Mouse (Mus musculus) adrenal gland, adult 8-10 months (tissue): Measurements from ENCODE around the gene Best1. TPM values are rescaled to one million over a fixed set of nuclear protein-coding genes. Genes with fewer than 3 reads are reported as not detected.

Experiments
- DNase-seq: peaks from one replicate; pipeline ENCODE4 v3.0.0; 2022
- total RNA-seq, 4 experiments: library from RNA; stranded (reverse); gene quantifications; 2 replicates each; pipeline ENCODE4 v1.2.4; 2022

Gene Best1
- total RNA-seq, result 1 to 10 TPM in 1 of 4 experiments, under 1 TPM in 3; 0.15 to 1.0 (median 0.44) TPM

GRCm38 (mm10) chr19:10001206-10001969, at the start of gene Best1, which contains the start of gene Rab3il1:
Gene Best1, minus strand, starts transcription at chr19:10001633.
Gene Rab3il1, plus strand, starts transcription at chr19:10001669.
- no peak for DNase-seq

DNA sequence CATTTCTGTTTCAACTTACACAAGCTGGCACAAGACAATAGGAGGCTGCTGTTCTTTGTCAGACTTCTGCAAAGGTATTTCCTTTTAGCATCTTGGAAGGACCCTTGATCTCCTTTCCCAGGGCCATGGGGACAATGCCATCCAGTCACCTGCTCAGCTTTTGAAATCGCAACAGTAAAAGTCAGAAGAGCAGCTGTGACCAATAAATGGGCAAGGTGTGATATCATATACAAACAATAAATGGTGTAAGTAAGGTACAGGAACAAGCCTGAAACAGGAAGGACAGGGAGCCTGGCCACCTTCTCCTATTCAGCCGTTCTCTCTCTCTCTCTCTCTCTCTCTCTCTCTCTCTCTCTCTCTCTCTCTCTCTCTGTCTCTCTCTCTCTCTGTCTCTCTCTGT, 49.0 kb upstream of the Best1 start:
- DNase-seq, result no peak

DNA sequence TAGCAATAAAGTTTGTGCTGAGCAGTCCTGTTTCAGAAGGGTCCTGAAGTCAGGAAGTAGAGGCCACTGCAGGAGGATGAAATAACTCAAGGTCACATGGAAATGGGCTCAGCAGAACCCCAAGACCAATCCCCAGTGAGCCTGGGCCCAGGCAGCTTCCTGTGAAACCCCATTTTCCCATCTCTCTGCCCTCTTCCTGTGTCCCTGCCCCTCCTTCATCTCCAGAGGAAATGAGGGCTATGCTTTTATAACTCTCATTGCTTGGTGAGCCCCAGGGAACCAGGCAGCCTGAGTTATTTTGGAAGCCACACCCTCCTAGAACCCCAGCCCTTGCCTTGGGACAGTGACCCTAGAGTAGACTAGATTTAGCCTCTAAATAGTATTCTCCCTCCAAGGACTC, 48.1 kb upstream of the Best1 start:
- DNase-seq, result no peak

GRCm38 (mm10) chr19:10046983-10047382, 45.5 kb upstream of the Best1 start:
- no peak for DNase-seq

GRCm38 (mm10) chr19:10046346-10046745, 44.9 kb upstream of the Best1 start:
- DNase-seq, result no peak

DNA sequence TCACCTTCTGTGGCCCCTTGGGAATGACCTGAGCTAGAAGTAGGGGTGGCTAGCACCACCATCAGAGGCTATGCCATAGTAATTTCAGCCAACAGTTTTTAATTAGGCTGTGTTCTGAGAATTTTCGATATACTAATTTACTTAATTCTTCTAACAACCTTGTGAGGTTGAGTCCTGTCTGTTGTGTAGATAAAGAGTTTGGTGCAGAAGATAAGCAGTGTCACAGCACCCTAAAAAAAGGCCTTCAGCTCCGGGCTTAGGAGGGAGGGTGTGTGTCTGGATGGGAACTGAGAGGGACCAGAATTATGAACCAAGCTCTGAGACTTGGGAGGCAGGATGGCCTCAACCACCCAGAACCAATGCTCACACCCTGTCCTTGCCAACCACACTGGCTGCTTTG, 44.3 kb upstream of the Best1 start:
- no peak for DNase-seq

DNA sequence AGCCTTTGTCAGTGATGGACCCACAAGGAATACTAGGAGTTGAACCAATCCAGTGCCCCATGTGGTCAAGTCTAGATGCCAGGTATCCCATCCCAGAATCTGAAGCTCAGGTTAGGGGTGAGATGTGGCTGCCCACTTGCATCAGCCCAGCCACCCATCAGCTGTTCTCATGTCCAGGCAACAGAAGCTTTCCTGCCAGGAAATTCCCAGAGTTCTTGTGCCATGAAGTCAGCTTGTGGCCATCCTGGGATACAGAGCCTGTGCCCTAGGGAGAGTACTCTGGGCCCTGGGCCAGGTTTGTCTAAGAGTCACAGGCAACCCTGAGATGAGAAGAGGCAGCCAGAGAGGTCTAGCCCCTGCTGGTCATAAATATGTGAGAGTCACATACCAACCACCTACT, 42.2 kb upstream of the Best1 start:
- no peak for DNase-seq

GRCm38 (mm10) chr19:10042816-10043215, 41.4 kb upstream of the Best1 start:
- DNase-seq, result no peak

GRCm38 (mm10) chr19:10042232-10042631, 40.8 kb upstream of the Best1 start:
- no peak for DNase-seq

DNA sequence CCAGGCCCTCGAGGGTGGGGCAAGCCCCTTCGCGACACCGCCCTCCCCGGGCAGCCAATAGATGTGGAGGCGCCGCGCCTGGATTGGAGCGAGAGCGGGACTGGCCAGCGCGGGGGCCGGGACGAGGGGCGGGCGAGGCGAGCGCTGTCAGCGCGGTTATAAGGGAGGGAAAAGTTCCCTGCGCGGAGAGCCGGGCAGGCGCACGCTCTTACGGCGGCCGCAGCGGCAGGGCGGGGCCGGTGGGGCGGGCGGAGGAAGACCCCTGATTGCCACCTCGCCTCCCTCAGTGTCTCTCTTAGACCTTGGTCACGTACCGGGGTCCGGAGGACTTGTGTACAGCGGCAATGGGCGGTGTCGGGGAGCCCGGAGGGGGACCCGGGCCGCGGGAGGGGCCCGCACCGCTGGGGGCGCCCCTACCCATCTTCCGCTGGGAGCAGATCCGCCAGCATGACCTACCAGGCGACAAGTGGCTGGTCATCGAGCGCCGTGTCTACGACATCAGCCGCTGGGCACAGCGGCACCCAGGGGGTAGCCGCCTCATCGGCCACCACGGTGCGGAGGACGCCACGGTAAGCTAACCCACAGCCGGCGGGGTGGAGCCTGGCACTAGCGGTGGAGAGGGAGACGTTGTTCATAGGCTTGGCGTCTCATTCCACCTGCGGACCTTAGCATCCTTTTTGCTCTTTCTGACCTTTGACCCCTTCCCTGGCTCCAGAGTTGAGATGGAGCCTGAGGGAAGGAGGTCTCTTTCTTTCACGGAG, 40.1 kb upstream of the Best1 start, which contains the start of gene Fads3:
Gene Fads3 (plus strand): TSS at position 182 of the 761 bp plus-strand sequence.
- DNase-seq, result peak; percentile 71

GRCm38 (mm10) chr19:10040866-10041387, 39.5 kb upstream of the Best1 start:
- DNase-seq, result no peak

DNA sequence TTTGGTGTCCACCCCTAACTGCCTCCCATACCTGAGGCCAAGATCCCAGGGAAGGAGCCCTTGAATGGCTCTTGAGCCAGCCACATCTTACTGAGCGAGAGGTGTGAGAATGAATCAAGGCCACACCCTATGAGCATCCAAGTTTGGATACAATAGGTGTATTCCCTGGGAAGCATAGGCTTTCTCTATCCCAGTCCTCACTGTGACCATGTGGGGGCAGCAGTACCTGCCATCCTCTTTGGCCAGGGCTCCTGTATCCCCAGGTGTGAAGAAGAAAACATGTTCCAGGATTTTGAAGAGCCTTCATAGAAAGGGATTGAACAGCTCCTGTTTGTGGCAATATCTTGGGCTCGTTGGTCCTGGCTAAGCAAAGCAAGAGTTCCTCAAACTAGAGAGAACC, 38.2 kb upstream of the Best1 start:
- DNase-seq, result no peak

- no peak for DNase-seq
These were observed 37.5 kb upstream of the Best1 start for GRCm38 (mm10) chr19:10038910-10039309.

DNA sequence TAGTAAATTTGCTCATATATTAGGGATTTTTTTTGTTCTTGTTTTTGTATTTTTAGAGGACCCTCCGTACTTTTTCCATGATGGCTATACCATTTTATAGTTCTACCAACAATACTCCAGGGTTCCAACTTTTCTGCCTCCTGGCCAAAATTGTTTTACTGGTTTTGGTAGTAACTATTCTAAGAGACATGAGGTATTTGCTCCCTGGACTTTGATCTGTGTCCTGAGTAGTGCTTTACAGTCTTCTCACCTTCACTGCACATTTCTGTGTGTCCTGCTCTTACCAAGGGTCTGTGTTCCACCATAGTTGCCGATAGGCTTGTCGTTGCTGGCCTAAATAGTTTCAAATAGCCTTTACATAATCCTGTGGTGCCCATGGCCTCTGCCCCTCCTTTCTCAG, 36.9 kb upstream of the Best1 start:
- no peak for DNase-seq

DNA sequence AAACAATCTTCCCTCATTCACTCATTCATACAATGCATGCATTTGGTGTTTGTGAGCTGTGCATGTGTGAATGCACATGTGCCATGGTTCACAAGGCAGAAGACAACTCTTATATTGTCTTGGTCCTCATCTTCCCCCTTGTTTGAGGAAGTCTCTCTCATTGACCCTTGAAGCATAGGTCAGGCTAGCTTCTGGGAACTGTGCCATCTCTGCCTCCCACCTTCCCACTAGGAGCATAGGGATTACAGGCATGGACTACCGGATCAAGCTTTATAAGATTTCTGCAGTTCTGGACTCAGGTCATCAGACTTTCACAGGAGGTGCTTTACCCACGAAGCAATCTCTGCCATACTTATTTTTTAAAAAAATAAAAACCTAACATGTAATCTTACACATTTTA, 36.1 kb upstream of the Best1 start:
- no peak for DNase-seq

DNA sequence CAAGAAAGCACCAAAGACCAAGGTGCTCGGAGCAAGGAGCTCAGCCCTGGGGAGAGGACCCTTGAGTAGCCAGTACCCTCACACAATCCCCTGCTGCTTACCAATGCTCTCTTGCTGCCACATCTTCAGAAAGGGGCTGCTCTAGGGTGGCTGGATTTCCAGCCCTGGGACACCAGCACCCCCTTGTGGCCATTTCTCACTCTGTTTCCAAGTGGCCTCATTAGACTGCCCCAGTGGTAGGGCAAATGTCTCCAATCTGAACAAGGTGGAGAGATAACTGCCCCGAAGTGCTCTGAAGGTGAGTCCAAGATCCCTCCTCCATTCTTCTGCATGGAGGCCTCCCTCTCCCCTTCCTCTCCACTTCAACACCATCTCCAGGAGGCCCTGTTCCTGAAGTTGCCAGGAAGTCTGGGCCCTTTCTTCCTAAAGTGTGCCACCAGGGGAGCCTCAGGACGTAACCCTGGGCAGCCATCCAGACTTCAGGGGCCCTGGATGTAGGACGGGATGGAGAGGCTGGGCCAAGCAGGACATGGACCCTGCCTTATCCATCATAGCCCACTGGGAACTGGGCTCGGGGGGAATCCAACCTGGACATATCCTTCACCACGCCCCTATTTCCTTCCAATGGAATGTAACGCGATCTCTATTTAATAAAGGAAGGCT, 33.5 kb upstream of the Best1 start:
- DNase-seq, result peak; percentile 68

DNA sequence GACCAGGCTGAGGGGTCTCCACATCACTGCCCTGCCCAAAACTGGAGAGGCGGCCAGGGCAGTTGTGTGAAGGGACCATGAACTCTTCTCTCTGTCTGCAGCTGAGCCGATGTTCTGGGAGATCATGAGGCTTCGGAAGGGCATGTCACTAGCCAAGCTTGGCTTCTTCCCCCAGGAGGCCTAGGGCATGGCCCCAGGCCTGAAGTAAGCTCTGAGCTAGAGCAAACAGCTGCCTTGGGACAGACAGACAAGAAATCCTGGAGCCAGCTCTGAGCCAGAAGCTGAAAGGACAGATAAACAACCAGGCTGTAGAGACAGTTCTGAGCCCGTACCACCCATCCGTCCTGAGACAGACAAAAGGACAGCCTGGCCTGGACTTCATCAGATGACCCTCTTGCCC, 32.9 kb upstream of the Best1 start:
- DNase-seq, result no peak

- no peak for DNase-seq
These were observed 32.0 kb upstream of the Best1 start for GRCm38 (mm10) chr19:10033211-10033973.

- no peak for DNase-seq
These were observed 28.3 kb upstream of the Best1 start for GRCm38 (mm10) chr19:10029746-10030145.

DNA sequence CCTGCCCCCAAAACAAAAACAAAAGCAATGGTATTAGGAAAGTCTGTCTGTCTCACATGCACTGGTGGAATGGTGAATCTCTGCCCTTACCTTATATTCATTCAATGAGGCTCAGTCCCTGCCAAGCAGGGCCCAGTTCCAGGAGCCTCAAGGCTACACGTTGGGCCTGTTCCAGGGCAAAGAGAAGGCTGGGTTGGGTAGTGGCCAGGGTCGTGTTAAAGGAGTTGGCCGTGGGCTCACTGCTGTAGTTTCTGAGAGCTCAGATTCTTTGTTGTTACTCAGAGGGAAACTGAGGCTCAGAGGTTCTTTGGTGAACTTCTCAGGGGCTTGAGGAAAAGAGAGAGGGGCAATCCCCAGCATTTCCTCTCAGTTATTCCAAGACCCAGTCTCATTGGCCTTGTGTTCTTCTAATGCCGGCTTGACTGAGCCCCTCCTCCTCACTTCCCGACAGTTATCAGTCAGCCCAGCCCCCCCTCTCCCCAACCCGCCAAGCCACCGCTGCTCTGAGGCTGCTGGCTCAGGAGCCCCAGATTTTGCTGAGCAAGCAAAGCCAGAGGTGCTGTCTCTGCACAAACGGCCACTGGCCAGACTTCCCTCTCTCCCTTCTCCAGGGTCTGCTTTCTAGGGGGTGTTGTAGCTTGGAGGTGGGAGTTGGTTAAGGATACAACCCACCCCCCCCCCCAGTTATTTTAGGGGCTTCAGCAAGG, 23.9 kb upstream of the Best1 start:
- peak; percentile 87 for DNase-seq

DNA sequence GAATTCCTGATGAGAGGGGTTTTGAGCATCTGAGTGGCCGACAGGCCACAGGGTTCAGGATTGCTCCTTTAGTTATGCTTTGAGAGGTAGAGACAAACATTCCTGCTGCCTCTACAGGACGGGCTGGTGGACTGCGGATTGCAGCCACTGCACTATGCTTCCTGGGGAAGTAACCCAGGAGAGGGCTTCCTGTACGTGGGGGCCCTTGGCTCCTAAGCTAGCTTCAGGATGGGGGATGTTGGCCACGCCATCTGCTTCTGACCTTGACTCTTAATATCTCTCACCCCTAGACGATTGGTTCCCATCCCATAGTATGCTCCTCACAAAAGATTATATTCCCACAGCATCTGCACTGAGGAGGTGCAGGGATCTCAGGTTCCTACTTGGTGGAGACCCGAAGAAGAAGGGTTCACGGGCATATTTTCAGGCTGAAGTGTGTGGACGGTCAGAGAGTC, 21.9 kb upstream of the Best1 start:
- DNase-seq, result no peak
